Mouse (Mus musculus) left cerebral cortex, postnatal 14 days (tissue): ENCODE measurements around the gene Slc38a8. TPM values are rescaled to one million over a fixed set of nuclear protein-coding genes. Genes with fewer than 3 reads are reported as not detected.
A peak's percentile ranks its signal among the peaks of the same experiment; 100 is the strongest.

Experiments used
- DNase-seq, 2 experiments: peaks; one replicate each; pipeline ENCODE4 v3.0.0; 2021 to 2022; ENCODE audit warnings: low spot score in 2 of 2, mixed read lengths in 1 of 2
- intact Hi-C: fragments of 180-260 bp; cut with DNase I; formaldehyde crosslinking; loops from one replicate; pipeline ENCODE4 v1.15.1; 2025
- total RNA-seq, 2 experiments: library from RNA; stranded (reverse); gene quantifications; 2 replicates each; pipeline ENCODE4 v1.2.3; 2021

The Slc38a8 gene
- total RNA-seq, 2 experiments from 2014 or later = 0.17 to 0.22 TPM

- no peak for DNase-seq
- intact Hi-C loops = no loop called here
These were observed 1.7 kb downstream of the Slc38a8 start for GRCm38 (mm10) chr8:119499836-119500235.

GRCm38 (mm10) chr8:119496848-119497247 is 4.7 kb downstream of the Slc38a8 start:
- intact Hi-C loops = loop anchor here (2.0 kb wide), 1 partner anchor 50 kb away; the partner anchor contains the start of gene Necab2
- DNase-seq = peak in 1 of 2 experiments; percentile 43

GRCm38 (mm10) chr8:119487093-119487492 is 14.4 kb downstream of the Slc38a8 start:
- intact Hi-C loops = no loop called here

GRCm38 (mm10) chr8:119484145-119484896 is 17.2 kb downstream of the Slc38a8 start:
- intact Hi-C loops = no loop called here
- DNase-seq = no peak

More at GRCm38 (mm10) chr8:119487093-119487492, 14.4 kb downstream of the Slc38a8 start:
- DNase-seq = no peak

GRCm38 (mm10) chr8:119478684-119479083 is 22.8 kb downstream of the Slc38a8 start:
- no peak for DNase-seq
- intact Hi-C loops = no loop called here

- DNase-seq = no peak
- intact Hi-C loops = no loop called here
These were observed 33.4 kb downstream of the Slc38a8 start for GRCm38 (mm10) chr8:119468091-119468490.

- intact Hi-C loops = no loop called here
- no peak for DNase-seq
These were observed 34.7 kb downstream of the Slc38a8 start for GRCm38 (mm10) chr8:119466794-119467193.

GRCm38 (mm10) chr8:119466105-119466504 is 35.4 kb downstream of the Slc38a8 start:
- peak; percentile 65 to 89 for DNase-seq
- intact Hi-C loops = no loop called here

GRCm38 (mm10) chr8:119463709-119464108 is 37.8 kb downstream of the Slc38a8 start:
- DNase-seq = peak in 1 of 2 experiments; percentile 42
- intact Hi-C loops = no loop called here

- intact Hi-C loops = no loop called here
- no peak for DNase-seq
These were observed 40.1 kb downstream of the Slc38a8 start for GRCm38 (mm10) chr8:119461356-119461755.

- intact Hi-C loops = no loop called here
- DNase-seq = no peak
These were observed 41.8 kb downstream of the Slc38a8 start for GRCm38 (mm10) chr8:119459724-119460123.

- DNase-seq = no peak
- intact Hi-C loops = no loop called here
These were observed 45.5 kb downstream of the Slc38a8 start for GRCm38 (mm10) chr8:119456045-119456444.

GRCm38 (mm10) chr8:119452919-119453318 is 48.6 kb downstream of the Slc38a8 start:
- intact Hi-C loops = no loop called here

GRCm38 (mm10) chr8:119451131-119451530 is 50.4 kb downstream of the Slc38a8 start:
- intact Hi-C loops = no loop called here
- no peak for DNase-seq

More at GRCm38 (mm10) chr8:119452919-119453318, 48.6 kb downstream of the Slc38a8 start:
- no peak for DNase-seq

GRCm38 (mm10) chr8:119449627-119450026 is 51.9 kb downstream of the Slc38a8 start:
- intact Hi-C loops = loop anchor here (10.0 kb wide), 2 partner anchors 75 to 325 kb away; partner anchors contain the start of gene Tldc1
- peak; percentile 50 to 59 for DNase-seq

- intact Hi-C loops = loop anchor here (2.0 to 10.0 kb wide), 4 partner anchors 49 to 327 kb away; partner anchors contain the start of genes Taf1c and Tldc1
- DNase-seq = no peak
These were observed 53.7 kb downstream of the Slc38a8 start for GRCm38 (mm10) chr8:119447781-119448170.

- no peak for DNase-seq
- intact Hi-C loops = loop anchor here (1.0 to 10.0 kb wide), 5 partner anchors 50 to 328 kb away; partner anchors contain the start of genes Taf1c and Tldc1
These were observed 54.3 kb downstream of the Slc38a8 start for GRCm38 (mm10) chr8:119446990-119447780.

- intact Hi-C loops = loop anchor here (1.0 to 10.0 kb wide), 5 partner anchors 50 to 328 kb away; partner anchors contain the start of genes Taf1c and Tldc1
- peak; percentile 93 for DNase-seq
These were observed 55.1 kb downstream of the Slc38a8 start, which contains the start of gene Necab2 for GRCm38 (mm10) chr8:119446211-119446989. Gene Necab2 (plus strand): TSS chr8:119446719.

GRCm38 (mm10) chr8:119442970-119443369 is 58.5 kb downstream of the Slc38a8 start:
- no peak for DNase-seq
- intact Hi-C loops = loop anchor here (10.0 kb wide), 2 partner anchors 82 to 332 kb away; partner anchors contain the start of gene Tldc1
